Mouse (Mus musculus): Measurements from ENCODE around the gene 1700034J05Rik. TPM values are rescaled to one million over a fixed set of nuclear protein-coding genes. Genes with fewer than 3 reads are reported as not detected.
A peak's percentile ranks its signal among the peaks of the same experiment; 100 is the strongest.

1700034J05Rik gene
- polyA plus RNA-seq, 1 experiment from 2014 or later = not detected

DNA sequence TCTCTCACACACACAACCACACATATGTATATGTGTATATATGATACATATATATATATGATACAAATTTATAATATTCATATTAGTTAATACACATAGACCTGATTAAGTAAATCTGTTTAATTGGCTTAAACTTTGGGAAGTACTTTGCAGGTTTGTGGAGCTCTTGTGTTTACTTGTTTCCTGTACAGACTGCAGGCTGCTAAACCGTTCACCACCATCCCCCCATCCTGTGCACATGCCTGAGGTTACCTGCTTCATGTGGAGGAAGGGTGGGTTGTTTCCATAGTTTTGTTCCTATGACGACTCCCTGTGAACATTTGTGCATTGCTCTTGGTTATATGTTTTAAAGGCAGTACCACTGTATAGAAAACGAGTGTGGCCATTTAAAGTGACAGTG lies 17.1 kb upstream of the 1700034J05Rik start:
- Histone ChIP-seq H3K4me1 (replicated peaks; ENCODE audit: control insufficient read depth, insufficient read depth) (0 out of 2 replicates have a peak, but pooled peaks cover 2% of the 10 kb centered on the region), H3K4me3 (ENCODE audit: low read depth, low read length) (no peak overlapping the region), H3K9me3 (ENCODE audit: control insufficient read depth, low read length) (no peaks in the 10 kb centered on the region), H3K27me3 (ENCODE audit: control insufficient read depth, insufficient read depth, low read length) (no peaks in the 10 kb centered on the region), H3K9ac (ENCODE audit: low read length) (no peak overlapping the region), H3K27ac (replicated peaks) (no peak overlapping the region), H3K4me2 (replicated peaks; ENCODE audit: low read depth) (no peak overlapping the region), H3K36me3 (ENCODE audit: control insufficient read depth, insufficient read depth, low read length) (no peaks in the 10 kb centered on the region)
- ATAC-seq (ENCODE audit: low FRiP score, low TSS enrichment) = no peak
- whole genome bisulfite sequencing = 47% methylated on average over 3 of the region's 3 CpGs
- no peak for DNase-seq (ENCODE audit: low spot score)
- TF ChIP-seq EP300 (optimal IDR thresholded peaks at IDR 0.05) (no peak), CTCF (IDR thresholded peaks at IDR 0.05; ENCODE audit: low read depth) (no peak)

DNA sequence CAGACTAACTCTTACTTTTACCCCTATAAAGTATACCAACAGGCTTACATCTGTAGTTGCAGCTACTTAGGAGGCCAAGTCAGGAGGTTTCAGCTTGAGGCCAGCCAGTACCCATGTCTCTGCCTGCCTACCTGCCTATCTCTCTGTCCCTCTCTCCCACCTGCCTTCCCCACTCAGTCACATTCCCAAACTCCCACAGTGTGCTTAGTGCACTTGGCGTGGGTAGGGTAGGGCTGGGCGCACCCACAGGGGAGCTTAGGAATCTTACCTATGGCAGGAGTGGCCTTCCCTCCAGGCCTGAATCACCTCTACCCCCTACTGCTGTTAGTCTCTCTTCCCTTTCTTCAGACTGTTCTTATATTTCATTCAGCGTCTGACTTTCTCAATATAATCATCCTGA lies 16.6 kb upstream of the 1700034J05Rik start:
- H3K4me2 ChIP-seq (replicated peaks; ENCODE audit: low read depth) = no peak overlapping the region
- no peaks in the 10 kb centered on the region for H3K36me3 ChIP-seq (ENCODE audit: control insufficient read depth, insufficient read depth, low read length)
- 0 out of 2 replicates have a peak, but pooled peaks cover 2% of the 10 kb centered on the region for H3K4me1 ChIP-seq (replicated peaks; ENCODE audit: control insufficient read depth, insufficient read depth)
- H3K27ac ChIP-seq (replicated peaks) = no peak overlapping the region
- no peak overlapping the region for H3K9ac ChIP-seq (ENCODE audit: low read length)
- DNase-seq (ENCODE audit: low spot score) = peak; percentile 33
- no peaks in the 10 kb centered on the region for H3K9me3 ChIP-seq (ENCODE audit: control insufficient read depth, low read length)
- H3K4me3 ChIP-seq (ENCODE audit: low read depth, low read length) = no peak overlapping the region
- WGBS = 60% methylated on average over 3 of the region's 3 CpGs
- TF ChIP-seq EP300 (optimal IDR thresholded peaks at IDR 0.05) (no peak), CTCF (IDR thresholded peaks at IDR 0.05; ENCODE audit: low read depth) (no peak)
- H3K27me3 ChIP-seq (ENCODE audit: control insufficient read depth, insufficient read depth, low read length) = no peaks in the 10 kb centered on the region
- peak; percentile 49; the same call in 1 of the 2 replicates for ATAC-seq (ENCODE audit: low FRiP score, low TSS enrichment)

DNA sequence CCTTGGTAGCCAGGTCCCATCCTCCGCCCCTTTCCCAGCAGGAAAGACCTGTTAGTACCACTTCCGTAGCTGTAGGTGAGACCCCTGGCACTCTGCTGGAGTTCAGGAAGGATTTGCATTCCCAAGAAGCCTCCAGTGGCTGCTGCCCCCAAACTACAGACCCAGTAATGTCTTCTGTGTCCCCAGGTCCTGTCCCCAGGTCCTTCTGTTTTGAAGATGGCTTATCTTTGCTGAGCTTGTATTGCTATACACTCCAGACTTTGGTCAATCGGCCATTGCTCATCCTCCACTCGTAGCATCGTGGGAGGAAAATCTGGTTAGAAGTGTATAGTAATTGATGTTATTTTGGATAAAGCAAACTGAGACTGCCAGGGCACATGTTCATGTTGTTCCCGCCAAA lies 13.6 kb upstream of the 1700034J05Rik start:
- 0 out of 2 replicates have a peak, but pooled peaks cover under 1% of the 10 kb centered on the region for H3K4me1 ChIP-seq (replicated peaks; ENCODE audit: control insufficient read depth, insufficient read depth)
- H3K36me3 ChIP-seq (ENCODE audit: control insufficient read depth, insufficient read depth, low read length) = no peaks in the 10 kb centered on the region
- ATAC-seq (ENCODE audit: low FRiP score, low TSS enrichment) (no peak), DNase-seq (ENCODE audit: low spot score) (no peak)
- H3K27ac ChIP-seq (replicated peaks) = no peak overlapping the region
- H3K9me3 ChIP-seq (ENCODE audit: control insufficient read depth, low read length) = no peaks in the 10 kb centered on the region
- 61% methylated on average over 6 of the region's 6 CpGs for WGBS
- H3K4me3 ChIP-seq (ENCODE audit: low read depth, low read length) = no peak overlapping the region
- H3K27me3 ChIP-seq (ENCODE audit: control insufficient read depth, insufficient read depth, low read length) = no peaks in the 10 kb centered on the region
- no peak for TF ChIP-seq CTCF (IDR thresholded peaks at IDR 0.05; ENCODE audit: low read depth)
- TF ChIP-seq EP300 (optimal IDR thresholded peaks at IDR 0.05) = no peak
- no peak overlapping the region for H3K4me2 ChIP-seq (replicated peaks; ENCODE audit: low read depth)
- no peak overlapping the region for H3K9ac ChIP-seq (ENCODE audit: low read length)

DNA sequence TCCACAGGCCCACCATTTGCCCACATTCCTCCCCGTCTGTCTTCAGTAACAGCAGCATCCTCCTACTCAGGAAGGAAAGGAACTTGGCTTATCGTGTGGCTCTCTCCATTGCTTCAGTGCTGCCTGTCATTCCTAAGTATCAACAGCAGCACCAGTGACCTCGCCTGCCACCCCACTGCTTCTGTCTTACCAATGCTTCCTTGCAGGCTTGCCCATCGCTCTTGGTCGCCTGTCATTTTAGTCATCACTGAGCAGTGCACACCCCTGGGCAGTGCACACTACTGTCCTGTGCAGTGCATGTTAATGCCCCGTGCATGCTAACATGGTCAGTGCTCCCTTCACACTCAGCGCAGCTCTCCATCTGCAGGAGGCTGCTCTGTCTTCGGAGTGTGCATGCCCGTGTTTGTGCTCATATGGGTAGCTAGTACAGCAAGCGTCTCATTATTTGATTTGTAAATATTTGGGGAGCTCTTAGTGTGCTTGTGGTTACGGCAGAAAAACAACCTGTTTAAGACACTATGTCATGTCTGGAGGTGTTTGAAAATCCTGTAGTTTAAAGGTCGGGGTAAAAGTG lies 12.3 kb upstream of the 1700034J05Rik start:
- DNase-seq (ENCODE audit: low spot score) (no peak), ATAC-seq (ENCODE audit: low FRiP score, low TSS enrichment) (peak; percentile 60)
- Histone ChIP-seq H3K9ac (ENCODE audit: low read length) (no peak overlapping the region), H3K4me2 (replicated peaks; ENCODE audit: low read depth) (no peak overlapping the region), H3K9me3 (ENCODE audit: control insufficient read depth, low read length) (no peaks in the 10 kb centered on the region), H3K36me3 (ENCODE audit: control insufficient read depth, insufficient read depth, low read length) (no peaks in the 10 kb centered on the region), H3K4me3 (ENCODE audit: low read depth, low read length) (no peak overlapping the region), H3K27ac (replicated peaks) (no peak overlapping the region), H3K4me1 (replicated peaks; ENCODE audit: control insufficient read depth, insufficient read depth) (0 out of 2 replicates have a peak, but pooled peaks cover under 1% of the 10 kb centered on the region), H3K27me3 (ENCODE audit: control insufficient read depth, insufficient read depth, low read length) (no peaks in the 10 kb centered on the region)
- TF ChIP-seq EP300 (optimal IDR thresholded peaks at IDR 0.05) = no peak
- no peak for TF ChIP-seq CTCF (IDR thresholded peaks at IDR 0.05; ENCODE audit: low read depth)
- 48% methylated on average over 12 of the region's 12 CpGs for WGBS

DNA sequence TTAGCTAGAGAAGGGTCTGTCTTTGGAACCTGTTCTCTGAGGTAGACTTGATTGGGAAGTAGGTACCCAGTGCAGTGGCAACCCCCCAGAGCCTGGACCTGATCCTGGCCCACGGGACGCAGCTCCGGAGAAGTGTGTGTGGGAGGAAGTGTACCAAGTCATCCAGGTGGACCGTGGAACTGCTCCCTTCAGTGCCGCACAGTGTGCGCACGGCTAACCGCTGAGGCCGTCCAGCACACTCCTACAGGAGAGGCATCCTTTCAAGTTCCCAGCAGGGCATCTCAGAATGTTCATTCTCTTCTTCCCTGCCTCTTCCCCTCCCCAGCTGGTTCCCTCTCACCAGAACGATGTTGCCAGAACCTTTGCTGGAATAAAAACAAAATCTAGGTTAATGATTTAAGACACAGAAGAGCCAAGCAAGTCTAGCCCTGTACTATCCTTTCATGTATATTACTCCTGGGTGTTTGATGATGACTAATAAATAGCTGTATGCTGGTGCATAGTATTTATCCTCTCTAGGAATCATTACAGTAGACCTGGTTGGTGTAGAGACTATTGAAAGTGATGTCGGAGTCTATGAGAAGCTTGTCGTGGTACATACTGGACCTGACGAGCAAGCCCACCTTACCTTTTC lies 11.0 kb upstream of the 1700034J05Rik start:
- Histone ChIP-seq H3K27ac (replicated peaks) (no peak overlapping the region), H3K36me3 (ENCODE audit: control insufficient read depth, insufficient read depth, low read length) (no peaks in the 10 kb centered on the region), H3K4me1 (replicated peaks; ENCODE audit: control insufficient read depth, insufficient read depth) (0 out of 2 replicates have a peak, but pooled peaks cover 2% of the 10 kb centered on the region), H3K4me3 (ENCODE audit: low read depth, low read length) (no peak overlapping the region), H3K9me3 (ENCODE audit: control insufficient read depth, low read length) (no peaks in the 10 kb centered on the region), H3K27me3 (ENCODE audit: control insufficient read depth, insufficient read depth, low read length) (no peaks in the 10 kb centered on the region), H3K9ac (ENCODE audit: low read length) (no peak overlapping the region), H3K4me2 (replicated peaks; ENCODE audit: low read depth) (no peak overlapping the region)
- 89% methylated on average over 13 of the region's 13 CpGs for WGBS
- no peak for DNase-seq (ENCODE audit: low spot score)
- TF ChIP-seq CTCF (IDR thresholded peaks at IDR 0.05; ENCODE audit: low read depth) (no peak), EP300 (optimal IDR thresholded peaks at IDR 0.05) (no peak)
- no peak for ATAC-seq (ENCODE audit: low FRiP score, low TSS enrichment)
